Mouse (Mus musculus) layer of hippocampus, postnatal 10 days (tissue): Measurements from ENCODE around the gene Cep295. TPM values are rescaled to one million over a fixed set of nuclear protein-coding genes. Genes with fewer than 3 reads are reported as not detected.
A peak's percentile ranks its signal among the peaks of the same experiment; 100 is the strongest.
"Not testable (repeated sequence)": the region's sequence is repeated elsewhere in the genome, so short reads cannot be mapped to it uniquely, and the experiment has no call there.

Source experiments
- DNase-seq, 2 experiments: peaks; one replicate each; pipeline ENCODE4 v3.0.0; 2021; ENCODE audit warnings: low spot score in 2 of 2
- long read RNA-seq: library from polyadenylated mRNA; stranded (forward); transcript quantifications from one replicate; pipeline ENCODE4 v2.0.0, GENCODE M21; 2023
- total RNA-seq, 2 experiments: library from RNA; stranded (reverse); gene quantifications; 2 replicates each; pipeline ENCODE4 v1.2.3; 2021

Gene Cep295
- 10 to 100 TPM; 26.5 to 26.9 TPM for total RNA-seq
- long read RNA-seq, partial matches to known transcripts, result 1 of 4 reads
- long read RNA-seq, other reads (novel, unspliced or antisense), result 3 of 4 reads

DNA sequence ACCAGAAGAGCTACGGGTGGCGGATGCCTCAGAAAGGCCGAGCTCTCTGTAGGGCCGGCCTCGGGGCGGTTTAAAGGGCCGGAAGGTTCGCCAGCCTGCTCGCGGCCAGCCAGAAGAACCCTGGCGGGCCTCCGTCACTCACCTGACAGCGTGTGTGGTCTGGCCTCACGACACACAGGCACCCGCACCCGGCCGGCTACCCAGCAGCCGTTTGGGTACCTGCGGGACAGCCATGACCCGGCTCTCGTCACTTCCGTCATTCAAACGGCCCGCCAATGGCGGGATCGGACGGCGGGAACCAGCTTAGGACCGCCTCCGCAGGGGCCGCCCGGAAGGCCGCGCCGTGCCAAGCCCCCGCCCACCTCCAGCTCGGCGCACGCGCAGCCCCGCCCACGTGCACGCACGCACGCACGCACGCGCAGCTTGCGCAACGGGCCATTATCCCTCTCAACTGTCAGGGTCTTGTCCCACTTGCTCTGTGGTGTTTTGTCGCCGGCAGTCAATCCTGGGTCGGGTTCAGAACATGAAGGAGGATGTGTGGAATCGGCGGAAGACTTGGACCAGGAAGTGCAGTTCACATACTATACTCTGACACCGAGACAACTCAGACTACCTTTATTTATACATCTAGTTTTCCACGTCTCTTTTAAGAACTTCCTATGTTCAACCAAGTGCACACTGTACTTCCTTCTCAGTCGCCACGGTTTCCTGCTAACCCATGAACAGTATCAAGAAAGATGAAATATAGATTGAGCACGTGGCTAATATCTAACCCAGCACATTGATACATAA lies at the start of gene Cep295:
Gene Cep295, minus strand, starts transcription at position 305 of the 792 bp plus-strand sequence.
- peak; percentile 96 to 98 for DNase-seq

DNA sequence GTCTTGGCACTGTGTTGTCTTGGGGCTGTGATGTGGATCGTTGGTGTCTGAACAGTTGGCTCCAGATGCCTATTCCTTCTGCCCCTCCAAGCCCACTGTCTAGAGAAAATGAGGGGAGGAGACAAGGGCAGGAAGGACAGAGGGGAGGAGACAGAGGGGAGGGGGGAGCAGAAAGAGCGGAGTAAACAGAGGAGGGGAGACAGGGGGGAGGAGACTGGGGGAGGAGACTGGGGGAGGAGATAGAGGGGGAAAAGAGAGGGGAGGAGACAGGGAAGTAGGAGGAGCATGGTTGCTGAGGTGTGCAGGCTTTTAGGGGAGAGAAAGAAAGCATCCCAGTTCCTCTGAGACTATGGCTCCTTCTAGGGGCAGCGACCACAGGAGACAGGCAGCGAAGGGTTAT lies 40.0 kb upstream of the Cep295 start:
- DNase-seq, result no peak

DNA sequence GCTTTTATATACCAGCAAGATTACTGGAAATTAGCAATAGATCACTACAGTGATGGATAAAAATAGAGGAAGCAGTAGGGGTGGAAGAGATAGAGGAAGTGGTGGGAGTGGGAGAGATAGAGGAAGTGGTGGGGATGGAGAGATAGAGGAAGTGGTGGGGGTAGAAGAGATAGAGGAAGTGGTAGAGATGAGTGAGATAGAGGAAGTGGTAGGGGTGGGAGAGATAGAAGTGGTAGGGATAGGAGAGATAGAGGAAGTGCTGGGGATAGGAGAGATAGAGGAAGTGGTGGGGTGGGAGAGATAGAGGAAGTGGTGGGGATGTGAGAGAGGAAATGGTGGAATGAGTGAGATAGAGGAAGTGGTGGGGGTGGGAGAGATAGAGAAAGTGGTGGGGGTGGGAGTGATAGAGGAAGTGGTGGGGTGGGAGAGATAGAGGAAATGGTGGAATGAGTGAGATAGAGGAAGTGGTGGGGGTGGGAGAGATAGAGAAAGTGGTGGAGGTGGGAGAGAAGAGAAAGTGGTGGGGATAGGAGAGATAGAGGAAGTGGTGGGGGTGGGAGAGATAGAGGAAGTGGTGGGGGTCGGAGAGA lies 37.9 kb upstream of the Cep295 start:
- DNase-seq, result no peak

DNA sequence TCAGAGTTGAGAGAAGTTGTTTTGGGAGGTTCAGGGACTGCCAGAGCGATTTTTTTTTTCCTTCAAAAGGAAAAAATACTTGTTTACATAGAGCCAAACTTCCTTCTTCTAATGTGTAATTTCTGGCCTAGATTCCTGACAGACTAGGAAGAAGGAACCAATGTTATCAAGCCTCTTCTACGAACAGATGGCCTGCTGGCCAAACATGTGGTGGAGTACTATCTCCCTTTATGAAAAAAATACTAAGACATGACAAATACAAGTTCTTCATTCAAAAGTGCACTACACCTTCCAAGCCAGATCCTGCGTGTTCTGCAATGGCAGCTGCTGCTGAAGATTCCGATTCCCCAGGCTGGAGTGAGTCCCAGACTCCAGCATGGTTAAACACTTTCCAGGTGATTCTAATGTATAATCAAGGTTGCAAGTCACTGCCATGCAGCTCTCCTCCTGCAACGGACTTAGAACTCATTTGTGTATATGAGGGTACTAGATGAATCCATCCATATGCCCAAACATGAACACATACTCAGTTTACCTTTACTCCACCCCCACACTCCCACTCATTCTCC lies 29.6 kb upstream of the Cep295 start:
- no peak for DNase-seq

DNA sequence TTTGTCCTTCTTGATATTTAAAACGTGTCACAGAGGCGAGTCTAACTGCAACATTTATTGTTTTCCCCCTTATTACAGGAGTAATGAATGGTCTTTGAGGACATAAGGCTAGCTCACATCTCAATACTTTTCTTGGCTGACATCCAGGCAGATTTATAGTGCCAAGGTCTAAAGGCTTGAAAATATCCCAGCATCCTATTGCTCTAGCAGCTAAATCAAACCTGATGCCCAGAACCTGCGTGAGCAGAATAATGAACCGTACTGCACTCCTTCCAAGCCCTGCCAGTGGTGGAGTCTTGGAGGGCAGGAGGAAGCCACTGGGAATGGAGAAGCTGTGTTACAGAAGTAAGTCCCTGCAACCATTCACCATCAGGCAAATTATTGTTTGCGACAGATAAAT lies 26.7 kb upstream of the Cep295 start:
- peak in 1 of 2 experiments; percentile 16 for DNase-seq

DNA sequence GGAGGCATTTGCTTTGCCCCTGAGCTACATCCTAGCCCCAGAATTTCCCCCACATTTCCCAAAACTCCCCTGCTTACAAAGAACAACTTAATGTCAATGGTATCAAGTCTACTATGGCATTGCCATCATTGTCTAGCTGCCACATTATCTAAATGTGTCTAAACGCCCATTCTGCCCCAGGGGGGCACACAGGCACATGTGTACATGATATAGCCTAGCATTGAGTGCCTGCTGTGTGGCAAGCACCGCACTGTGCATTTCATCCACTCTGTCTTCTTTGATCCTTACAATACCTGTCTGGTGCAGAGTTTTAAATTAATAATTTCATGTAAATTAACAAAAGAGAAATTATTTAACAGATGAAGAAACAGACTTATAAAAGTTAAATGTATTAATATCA lies 8.7 kb upstream of the Cep295 start:
- DNase-seq, result no peak

DNA sequence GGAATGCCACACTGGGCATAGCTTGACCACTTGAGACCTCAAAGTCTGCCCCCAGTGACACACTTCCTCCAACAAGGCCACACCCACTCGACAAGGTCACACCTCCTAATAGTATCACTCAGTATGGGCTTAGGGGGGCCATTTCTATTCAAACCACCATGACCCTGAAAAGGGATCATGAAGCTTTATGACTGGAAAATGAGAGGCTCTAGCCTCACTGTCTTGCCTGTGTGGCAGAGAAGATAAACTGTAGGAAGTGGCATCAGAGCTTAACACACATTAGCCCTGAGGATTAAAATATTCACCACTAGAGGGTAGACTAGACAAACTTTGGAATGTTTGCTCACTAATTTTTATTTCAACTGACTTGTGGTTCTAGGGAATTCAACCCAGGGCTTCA lies 8.3 kb upstream of the Cep295 start:
- no peak for DNase-seq

DNA sequence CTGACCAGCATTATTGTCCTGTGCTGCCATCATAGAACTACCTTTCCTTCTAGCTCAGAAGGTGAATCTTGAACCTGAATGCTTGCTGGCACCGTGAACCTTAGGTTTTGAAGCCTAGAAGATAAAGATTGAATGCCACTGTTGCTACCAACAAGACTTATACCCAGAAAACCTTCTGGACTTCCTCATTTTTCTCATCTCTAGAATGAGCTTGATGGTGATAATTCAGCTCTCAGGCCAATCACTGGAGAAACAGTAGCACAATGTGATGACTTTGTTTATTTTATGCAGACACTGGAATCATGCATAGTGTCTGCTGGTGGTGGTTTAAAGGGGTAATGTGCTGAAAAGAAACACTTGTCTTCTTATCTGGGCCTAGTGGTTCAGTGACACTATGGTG lies 7.3 kb upstream of the Cep295 start:
- no peak for DNase-seq

DNA sequence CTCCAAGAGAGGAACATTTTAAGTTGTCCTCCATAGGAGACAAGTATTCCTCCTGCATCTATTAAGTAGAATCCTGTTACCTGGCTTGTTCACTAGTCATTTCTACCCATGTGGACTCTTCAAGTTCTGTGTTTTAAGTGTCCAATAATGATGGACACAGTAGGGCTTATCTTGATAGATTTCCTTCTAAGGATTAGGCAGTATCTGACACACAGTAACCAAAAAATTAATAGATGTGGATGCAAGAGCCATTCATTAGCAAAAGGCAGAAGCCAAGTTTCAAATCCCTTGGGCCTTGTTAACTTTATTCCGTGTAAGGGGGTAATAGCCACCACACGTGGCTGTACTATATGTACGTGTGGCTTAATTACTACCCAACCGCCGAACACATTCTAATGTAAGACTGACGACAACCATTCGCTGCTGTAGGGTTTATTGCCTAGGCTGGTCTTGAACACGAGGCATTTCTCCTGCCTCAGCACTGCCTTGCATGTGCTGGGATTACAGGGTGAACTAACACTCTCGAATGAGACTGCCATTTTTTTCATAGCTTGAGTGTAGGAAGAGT lies 588 bp downstream of the Cep295 start:
- no peak for DNase-seq

DNA sequence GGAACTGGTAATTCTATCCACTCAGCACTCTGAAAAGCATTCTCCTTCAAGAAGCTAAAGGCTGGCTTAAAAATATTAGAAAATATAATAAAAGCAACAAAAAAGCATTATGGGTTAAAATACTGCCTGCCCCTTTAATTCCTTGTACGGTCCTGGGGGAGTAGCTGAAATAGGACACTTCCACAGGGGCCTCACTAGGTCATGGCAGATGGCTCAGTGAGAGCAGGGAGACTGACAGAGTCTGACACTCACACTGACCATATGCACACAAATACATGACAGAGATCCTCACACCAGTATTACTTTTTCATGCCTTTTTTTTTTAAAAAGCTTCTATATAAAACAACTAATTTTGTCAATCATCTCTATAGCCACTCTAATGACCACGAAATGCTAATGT lies 7.7 kb downstream of the Cep295 start:
- DNase-seq, result no peak

DNA sequence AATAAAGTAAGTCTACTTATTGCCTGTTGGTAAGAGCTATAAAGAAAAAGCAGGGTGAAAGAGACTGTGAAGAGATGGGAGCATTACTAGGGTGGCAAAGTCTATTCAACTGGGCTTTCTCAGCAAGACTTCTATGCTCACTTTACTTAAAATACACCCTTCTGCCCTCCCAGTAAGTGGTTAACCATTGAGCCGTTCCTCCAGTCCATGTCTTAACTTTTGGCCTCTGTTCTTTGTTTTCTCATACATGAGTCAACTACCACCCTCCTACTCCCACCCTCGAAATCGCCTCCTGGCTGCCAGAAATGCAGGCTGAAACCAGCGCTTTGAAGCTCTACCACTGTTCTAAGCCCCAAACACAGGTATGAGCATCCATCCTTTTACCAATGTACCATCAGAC lies 19.8 kb downstream of the Cep295 start:
- no peak for DNase-seq

DNA sequence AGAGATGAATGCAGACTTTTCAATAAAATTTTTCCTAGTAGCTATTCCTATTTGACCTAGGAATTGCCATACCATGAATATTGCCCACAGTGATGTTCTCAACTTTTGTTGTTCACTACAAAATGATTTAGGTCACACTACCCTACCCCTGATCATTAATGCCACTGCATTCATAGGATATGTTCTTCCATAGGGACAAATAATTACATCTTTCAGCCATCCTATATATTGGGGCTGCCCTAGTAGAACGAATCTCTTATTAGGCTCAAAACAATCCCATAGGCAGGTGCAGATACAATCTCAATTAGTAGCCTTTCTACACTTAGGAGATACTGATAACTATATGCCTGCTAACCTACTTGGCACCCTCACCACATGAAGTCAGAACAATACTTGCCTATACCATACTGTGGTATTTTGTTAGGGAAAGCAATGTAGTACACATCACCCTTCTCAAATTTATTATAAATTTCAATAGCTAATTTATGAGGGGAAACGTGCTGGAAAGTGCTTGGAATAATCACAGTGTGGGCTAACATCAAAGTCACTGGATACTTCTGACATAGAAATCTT lies 39.3 kb downstream of the Cep295 start:
- DNase-seq, result no peak

DNA sequence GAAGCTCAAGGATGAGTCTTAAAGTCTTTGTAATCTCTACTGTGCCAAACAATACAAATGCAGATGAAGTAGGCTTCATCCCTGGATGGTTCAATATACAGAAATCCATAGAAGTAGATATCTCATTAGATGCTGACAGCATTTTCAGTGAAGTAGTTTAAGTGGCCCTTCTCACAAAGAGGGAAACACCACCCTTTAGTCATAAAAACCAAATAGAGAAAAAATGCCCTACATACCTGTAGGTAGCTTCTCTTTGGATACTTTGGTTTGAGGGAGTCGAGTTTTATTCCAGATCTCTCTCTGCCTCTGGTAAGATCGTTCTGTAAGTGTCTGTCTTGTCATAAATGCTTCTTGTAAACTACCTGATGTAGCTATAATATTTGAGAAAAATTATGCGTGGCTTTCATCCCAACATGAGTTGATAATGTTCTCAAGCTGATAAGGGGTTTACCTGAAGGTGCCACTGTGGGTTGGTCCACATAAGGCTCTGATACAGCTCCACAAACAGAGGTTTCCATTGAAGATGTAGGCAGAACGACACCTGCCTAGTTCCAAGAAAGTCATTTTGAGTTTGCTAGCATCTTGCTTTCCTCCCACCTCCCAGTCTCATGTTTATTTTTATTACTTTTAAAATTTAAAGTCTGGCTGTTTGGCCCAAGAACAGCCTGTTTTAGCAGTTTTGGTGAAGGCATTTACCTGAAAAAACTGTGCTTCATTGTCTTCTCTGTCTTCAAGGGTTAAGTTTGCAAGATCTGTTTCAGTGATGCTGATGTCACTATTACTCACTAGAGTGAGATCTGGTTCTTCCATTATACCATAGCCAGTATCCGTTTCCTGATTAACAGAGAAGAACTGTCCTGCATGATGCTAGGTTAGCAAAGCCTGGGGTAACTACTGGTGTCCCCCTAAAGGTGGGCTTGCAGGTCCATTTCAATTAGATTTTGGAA lies 40.1 kb downstream of the Cep295 start:
- DNase-seq, result no peak

DNA sequence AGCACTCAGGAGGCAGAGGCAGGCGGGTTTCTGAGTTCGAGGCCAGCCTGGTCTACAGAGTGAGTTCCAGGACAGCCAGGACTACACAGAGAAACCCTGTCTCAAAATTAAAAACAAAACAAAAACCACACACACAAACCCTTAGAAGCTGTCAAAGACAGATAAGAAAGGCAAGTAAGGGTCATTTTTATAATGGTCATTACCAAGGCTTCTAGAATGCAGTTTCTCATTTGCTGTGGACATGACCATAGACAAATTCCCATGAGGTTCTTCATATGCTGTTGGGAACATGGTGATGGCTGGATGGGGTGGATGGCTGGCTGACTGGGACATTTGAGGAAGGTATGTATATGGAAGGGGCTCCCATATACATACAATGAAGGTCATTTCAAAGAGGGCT lies 41.3 kb downstream of the Cep295 start:
- not testable (repeated sequence) for DNase-seq

DNA sequence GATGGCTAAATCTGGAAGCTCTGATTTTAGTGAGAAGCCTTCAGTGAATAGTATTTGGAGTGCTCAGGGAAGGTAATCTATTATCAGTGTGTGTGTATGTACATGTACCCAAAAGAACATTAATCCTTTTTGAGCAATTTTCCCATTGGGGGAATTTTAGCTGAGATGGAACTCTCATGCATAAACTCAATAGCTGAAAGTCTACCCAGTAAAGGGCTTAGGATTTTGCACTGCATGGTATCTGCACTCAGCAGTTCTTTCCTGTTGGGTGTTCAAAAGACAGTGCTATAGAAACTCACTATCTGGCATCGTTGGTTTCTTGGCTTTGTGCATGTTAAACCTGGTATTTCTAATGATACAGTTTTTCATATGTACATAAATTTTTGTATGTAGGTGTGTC lies 43.0 kb downstream of the Cep295 start:
- no peak for DNase-seq

DNA sequence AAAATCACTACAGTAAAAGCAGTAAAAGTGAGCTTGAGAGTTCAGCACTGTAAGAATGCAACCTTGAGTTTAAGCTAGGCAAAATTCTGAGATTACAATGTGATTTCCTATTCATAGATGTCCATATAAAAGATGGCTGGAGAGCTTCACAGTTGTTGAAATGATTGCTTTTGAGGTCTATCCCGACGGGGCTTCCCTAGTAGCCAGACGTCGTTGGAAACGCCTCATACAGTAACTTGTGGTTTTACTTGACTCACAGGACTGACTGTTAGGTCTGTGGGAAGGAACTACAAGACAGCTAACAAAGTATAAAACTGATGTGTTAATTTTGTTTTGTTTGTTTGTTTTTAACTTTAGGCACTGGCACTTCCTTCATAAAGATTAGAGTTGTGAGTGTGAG lies 44.0 kb downstream of the Cep295 start:
- no peak for DNase-seq

DNA sequence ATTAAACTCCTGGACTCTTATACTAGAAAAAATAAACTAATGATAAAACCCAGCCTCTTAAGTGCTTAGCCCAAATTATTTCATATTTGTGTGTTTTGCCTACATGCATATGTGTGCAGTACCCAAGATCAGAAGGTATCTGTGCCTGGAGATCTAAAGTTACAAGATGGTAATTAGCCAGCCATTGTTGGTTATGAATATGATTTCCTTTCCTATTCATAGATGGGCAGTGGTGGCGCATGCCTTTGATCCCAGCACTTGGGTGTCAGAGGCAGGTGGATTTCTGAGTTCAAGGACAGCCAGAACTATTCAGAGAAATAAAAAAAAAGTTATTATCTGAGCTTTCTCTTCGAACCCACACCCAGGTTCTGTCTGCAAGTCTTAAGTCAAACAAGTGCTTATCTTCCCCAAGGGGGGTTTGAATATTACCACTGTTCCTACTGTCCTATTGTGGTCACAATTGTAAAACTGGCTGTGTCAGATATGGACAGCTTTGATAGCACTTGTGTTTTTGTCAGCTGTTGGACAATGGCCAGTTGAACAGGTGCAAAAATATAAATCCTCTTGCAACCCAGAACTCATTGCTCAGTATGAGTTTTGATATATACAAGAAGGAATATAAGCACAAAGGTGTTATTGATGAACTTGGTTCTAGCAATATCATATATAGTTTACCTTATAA lies 45.4 kb downstream of the Cep295 start:
- no peak for DNase-seq

DNA sequence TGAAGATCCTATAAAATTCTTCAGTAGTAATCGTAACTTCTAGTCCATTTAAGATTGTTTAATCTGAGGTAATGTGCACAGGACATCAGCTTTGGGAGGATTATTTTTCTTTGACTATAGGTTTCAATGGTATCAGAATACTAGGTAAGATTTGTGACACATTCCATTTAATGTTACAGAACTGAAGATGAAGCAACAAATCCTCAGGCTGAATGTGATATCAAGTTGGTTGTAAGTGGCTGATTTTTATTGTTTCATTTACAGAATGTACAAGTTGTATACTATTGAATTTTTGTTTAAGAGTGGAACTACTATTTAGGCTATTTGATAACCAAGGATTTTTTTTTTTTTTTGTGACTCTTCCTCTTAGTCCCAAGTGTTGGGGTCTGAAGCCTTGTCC lies 47.4 kb downstream of the Cep295 start:
- DNase-seq, result no peak

DNA sequence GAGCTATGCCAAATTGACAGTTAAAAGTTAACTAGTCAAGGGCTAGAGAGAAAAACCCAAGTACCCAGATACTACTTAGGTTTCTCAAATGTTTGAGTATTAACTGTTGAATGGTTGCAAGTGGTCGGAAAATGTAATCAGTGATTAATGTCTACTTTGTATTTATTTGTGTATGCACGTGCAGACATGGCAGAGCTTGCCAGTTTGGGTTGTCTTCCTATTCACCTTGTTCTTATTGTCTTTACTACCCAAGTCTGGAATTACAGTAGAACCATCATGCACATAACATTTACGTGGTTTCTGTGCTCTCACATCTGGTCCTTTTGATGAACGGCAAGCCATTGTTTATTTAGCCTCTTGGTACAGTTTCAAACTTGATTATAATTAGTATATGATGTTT lies 48.2 kb downstream of the Cep295 start:
- no peak for DNase-seq

DNA sequence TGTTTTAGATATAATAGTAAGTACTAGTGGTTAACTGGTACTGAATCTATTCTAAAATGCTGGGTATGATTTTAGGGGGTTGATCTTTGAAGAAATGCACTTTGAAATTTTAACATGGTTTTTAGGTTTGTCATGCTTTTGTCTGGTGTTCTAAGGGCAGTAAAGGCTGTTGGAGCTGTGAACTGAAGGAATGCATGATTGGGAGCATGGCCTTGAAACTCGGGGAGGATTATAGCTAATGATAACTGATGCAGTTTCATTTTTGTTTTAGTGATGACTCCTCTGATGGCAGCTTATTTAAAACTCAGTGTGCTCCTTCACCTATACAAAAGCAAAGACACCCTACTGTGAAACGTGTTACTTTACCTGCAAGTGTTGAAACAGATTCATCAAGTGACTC lies 49.3 kb downstream of the Cep295 start:
- DNase-seq, result no peak
